Mouse (Mus musculus) heart, postnatal 0 days (tissue): Measurements from ENCODE around the gene Pitpnb.

ENCODE experiments used
- CTCF ChIP-seq: IDR thresholded peaks from 2 replicates; pipeline ENCODE4 v1.5.1; 2016; ENCODE audit warnings: antibody characterized with exemption, control low read depth, low read depth
- EP300 ChIP-seq: IDR thresholded peaks from 2 replicates; pipeline ENCODE4 v1.6.1; 2016; ENCODE audit warnings: antibody characterized with exemption, low read depth

DNA sequence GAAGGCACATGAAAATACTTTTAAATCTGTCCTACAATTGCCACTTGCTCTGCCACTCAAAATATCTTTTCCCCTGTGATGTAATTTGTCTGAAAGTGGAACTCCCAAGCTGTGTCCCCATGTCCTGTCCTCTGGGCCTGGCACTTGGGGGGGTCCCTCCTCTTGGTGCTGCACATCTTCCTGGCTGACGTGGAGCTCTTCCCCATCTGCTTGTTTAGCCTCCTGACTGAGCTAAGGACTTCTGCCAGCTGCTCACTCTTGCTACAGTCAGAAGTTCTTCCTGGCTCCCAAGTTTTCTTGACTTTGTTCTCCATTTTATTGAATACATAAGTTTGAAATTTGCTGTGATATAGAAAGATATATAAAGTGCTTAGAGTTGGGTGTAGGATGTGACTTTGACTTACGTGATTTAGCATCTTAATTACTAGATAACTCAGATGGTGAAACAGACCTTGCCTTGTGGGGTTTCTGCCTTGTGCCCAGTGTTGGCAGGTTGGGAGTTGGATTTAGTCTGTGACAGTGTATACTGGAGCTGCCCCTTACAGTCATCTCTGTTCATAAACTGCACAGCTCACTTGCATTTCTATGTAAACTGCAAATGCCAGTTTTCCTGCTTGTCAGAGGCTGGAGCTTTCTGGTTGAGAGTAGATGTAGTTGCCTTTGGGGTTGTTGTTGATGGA is 14.3 kb downstream of the Pitpnb start:
- no peak for TF ChIP-seq CTCF
- no peak for TF ChIP-seq EP300
